Mouse (Mus musculus) embryonic facial prominence, embryonic 11.5 days (tissue): ENCODE results near the gene Mpdz. TPM values are rescaled to one million over a fixed set of nuclear protein-coding genes. Genes with fewer than 3 reads are reported as not detected.

Source experiments
- ATAC-seq: fragments of 200-750 bp; cut with Nextera tagmentation; replicated peaks from 2 replicates; pipeline ENCODE4 v1.8.0; 2017; ENCODE audit warnings: low read depth; ENCODE audit not compliant: insufficient number of reproducible peaks, low FRiP score, low TSS enrichment
- DNase-seq: peaks from one replicate; pipeline ENCODE4 v3.0.0-alpha.2; 2015; ENCODE audit warnings: low spot score
- H3K27ac ChIP-seq: fragments of 300-500 bp; sonication (generic); replicated peaks from 2 replicates; pipeline ENCODE4 v1.5.1; 2014; ENCODE audit warnings: mild to moderate bottlenecking, low read depth, low read length, control low read depth
- H3K27me3 ChIP-seq: fragments of 300-500 bp; sonication (generic); 2 replicates; pipeline ENCODE4 v1.6.1; 2014; ENCODE audit warnings: mild to moderate bottlenecking, low read length, moderate library complexity, mixed read lengths; ENCODE audit not compliant: control insufficient read depth, insufficient read depth
- H3K36me3 ChIP-seq: fragments of 300-500 bp; sonication (generic); replicated peaks from 2 replicates; pipeline ENCODE4 v1.6.1; 2014; ENCODE audit warnings: low read depth, mild to moderate bottlenecking, low read length, moderate library complexity, mixed read lengths; ENCODE audit not compliant: control insufficient read depth, insufficient read depth
- H3K4me1 ChIP-seq: fragments of 300-500 bp; sonication (generic); 2 replicates; pipeline ENCODE4 v1.6.1; 2014; ENCODE audit warnings: low read length, mixed read lengths; ENCODE audit not compliant: control insufficient read depth, insufficient read depth
- H3K4me2 ChIP-seq: fragments of 300-500 bp; sonication (generic); 2 replicates; pipeline ENCODE4 v1.6.1; 2014; ENCODE audit warnings: low read depth, mild to moderate bottlenecking, control low read depth, low read length, moderate library complexity
- H3K4me3 ChIP-seq: fragments of 300-500 bp; sonication (generic); 2 replicates; pipeline ENCODE4 v1.5.1; 2014; ENCODE audit warnings: low read depth, low read length, control low read depth
- H3K9ac ChIP-seq: fragments of 300-500 bp; sonication (generic); replicated peaks from 2 replicates; pipeline ENCODE4 v1.6.1; 2014; ENCODE audit warnings: mild to moderate bottlenecking, control low read depth, low read length
- H3K9me3 ChIP-seq: fragments of 300-500 bp; sonication (generic); replicated peaks from 2 replicates; pipeline ENCODE4 v1.6.1; 2016; ENCODE audit warnings: mild to moderate bottlenecking, low read length, inconsistent platforms, mixed read lengths; ENCODE audit not compliant: control insufficient read depth
- WGBS: fragments of 180-500 bp; shearing (Covaris S2); extraction: QIAGEN DNeasy Blood & Tissue Kit; methylation state at CpG from one replicate; pipeline ENCODE4 v1.1.7; 2014; 5-methylcytosine and 5-hydroxymethylcytosine counted together
- polyA plus RNA-seq: library from polyadenylated mRNA; unstranded; fragments of >200 nt; fragmentation: Nextera tagmentation; extraction: Ambion mirVana; gene quantifications from 2 replicates; pipeline ENCODE4 v1.2.1, GENCODE M21; 2014

The Mpdz gene
- polyA plus RNA-seq, 1 experiment from 2014 or later: 36.8 TPM

DNA sequence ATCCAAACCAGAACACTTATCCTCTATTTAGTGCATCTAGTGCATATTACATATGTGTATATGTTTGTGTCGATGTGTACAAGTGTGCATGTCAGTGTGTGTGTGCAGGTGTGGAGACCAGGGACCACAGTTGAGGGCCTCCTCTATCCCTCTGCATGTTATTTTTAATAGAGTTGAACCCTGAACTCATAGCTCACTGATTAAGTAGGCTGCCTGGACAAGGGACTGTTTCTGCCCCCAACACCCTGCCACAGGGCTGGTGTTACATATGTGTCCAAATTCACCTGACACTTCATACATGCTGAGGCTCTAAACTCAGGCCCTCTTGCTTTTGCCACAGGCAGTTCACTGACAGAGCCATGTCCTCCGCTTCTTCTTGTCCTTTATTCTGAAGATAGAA, 169.5 kb downstream of the Mpdz start:
- Histone ChIP-seq H3K4me3 (no peak overlapping the region), H3K27ac (no peak overlapping the region), H3K36me3 (no peaks in the 10 kb centered on the region), H3K27me3 (no peaks in the 10 kb centered on the region), H3K9me3 (no peaks in the 10 kb centered on the region), H3K9ac (no peak overlapping the region), H3K4me1 (no peaks in the 10 kb centered on the region), H3K4me2 (no peak overlapping the region)
- ATAC-seq (no peak), DNase-seq (no peak)
- WGBS: 89% methylated on average over 2 of the region's 2 CpGs

DNA sequence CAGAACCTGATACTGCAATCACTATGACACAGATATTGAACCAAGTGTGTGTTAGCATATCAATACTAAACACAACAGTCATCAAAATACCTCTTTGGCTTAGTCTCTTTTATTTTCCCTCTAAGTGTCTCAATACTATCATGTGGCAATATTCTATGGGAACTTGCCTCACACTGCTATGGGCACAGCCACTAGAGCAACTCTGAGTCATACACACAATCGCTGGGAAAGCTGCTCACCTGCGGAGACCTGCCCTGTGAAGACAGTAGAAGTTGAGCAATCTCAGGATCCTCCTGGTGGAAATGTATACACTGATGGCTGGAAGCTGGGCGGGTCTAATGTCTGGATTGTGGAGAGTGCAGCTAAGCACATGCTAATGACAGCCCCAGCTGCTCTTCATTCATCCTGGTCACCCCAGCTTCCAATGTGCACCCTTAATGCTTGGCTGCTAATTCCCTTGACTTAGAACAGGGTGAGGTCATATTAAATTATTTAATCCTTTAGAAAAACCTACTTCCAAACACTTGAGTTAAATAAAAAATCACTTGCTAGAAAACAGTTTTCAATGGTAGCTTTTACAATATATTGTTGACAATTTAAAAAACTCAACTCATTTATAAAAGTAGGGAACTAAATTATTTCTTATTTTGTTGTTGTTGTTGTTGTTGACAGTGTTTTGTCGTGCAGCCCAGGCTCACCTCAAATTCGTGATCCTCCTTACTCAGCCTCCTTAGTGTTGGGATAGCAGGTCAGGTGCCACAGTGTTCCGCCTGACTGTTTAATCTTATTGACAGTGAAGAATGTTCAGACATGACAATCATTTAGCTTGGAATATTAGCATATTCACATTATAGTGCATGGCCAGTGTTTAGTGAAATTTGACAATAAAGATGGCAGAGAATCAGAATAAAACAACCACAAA, 189.5 kb downstream of the Mpdz start:
- no peaks in the 10 kb centered on the region for H3K27me3 ChIP-seq
- H3K4me3 ChIP-seq: no peak overlapping the region
- H3K36me3 ChIP-seq: no peaks in the 10 kb centered on the region
- ATAC-seq (no peak; the same call in 1 of the 2 replicates), DNase-seq (no peak)
- no peak overlapping the region for H3K4me2 ChIP-seq
- H3K4me1 ChIP-seq: no peaks in the 10 kb centered on the region
- no peak overlapping the region for H3K9ac ChIP-seq
- H3K9me3 ChIP-seq: no peaks in the 10 kb centered on the region
- WGBS: 74% methylated on average over 6 of the region's 6 CpGs
- no peak overlapping the region for H3K27ac ChIP-seq

DNA sequence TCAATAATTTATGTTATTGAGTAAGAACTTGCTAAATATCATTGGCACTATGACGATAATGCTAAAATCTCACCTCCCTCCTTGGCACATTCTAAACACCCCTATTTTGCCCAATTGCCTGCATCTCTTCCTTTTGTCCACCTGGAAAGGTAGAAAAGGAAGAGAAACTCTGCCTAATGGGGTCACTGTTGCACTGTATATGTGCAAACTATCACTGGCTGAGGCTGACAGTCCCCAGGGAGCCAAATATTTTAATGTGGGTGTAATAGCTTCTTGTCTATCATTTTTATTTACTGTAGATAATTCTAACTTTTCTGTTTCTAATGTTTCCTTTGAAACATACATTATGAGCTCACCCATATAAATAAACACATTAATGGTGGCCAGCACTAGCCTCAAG, 190.3 kb downstream of the Mpdz start:
- 86% methylated on average over 1 of the region's 1 CpGs for WGBS
- Histone ChIP-seq H3K27me3 (no peaks in the 10 kb centered on the region), H3K27ac (no peak overlapping the region), H3K9ac (no peak overlapping the region), H3K36me3 (no peaks in the 10 kb centered on the region), H3K4me2 (no peak overlapping the region), H3K4me3 (no peak overlapping the region), H3K4me1 (no peaks in the 10 kb centered on the region), H3K9me3 (no peaks in the 10 kb centered on the region)
- no peak for DNase-seq
- no peak for ATAC-seq

DNA sequence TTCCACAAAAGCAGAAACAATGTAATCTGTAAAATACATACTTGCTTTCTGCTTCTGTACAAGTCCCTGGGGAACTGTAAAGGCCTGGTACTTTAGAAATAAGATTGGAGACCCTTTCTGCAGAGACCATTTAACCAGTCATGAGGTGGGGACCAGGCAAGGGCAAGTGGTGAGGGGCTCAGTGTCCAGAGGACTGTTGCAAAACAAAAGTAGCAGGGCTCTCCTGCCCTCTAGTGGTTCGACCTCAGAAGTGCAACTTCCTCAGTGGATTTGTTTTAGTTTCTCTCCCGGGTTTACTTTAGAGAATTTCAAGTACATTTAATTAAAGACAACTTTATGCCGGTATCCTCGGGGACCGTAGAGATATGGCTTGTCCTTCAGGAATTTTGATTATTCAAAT, 190.7 kb downstream of the Mpdz start:
- Histone ChIP-seq H3K9me3 (no peaks in the 10 kb centered on the region), H3K4me2 (no peak overlapping the region), H3K4me3 (no peak overlapping the region), H3K36me3 (no peaks in the 10 kb centered on the region), H3K9ac (no peak overlapping the region), H3K4me1 (no peaks in the 10 kb centered on the region), H3K27me3 (no peaks in the 10 kb centered on the region), H3K27ac (no peak overlapping the region)
- ATAC-seq: no peak; the same call in 1 of the 2 replicates
- 11% methylated on average over 5 of the region's 5 CpGs for WGBS
- peak; percentile 85 for DNase-seq

DNA sequence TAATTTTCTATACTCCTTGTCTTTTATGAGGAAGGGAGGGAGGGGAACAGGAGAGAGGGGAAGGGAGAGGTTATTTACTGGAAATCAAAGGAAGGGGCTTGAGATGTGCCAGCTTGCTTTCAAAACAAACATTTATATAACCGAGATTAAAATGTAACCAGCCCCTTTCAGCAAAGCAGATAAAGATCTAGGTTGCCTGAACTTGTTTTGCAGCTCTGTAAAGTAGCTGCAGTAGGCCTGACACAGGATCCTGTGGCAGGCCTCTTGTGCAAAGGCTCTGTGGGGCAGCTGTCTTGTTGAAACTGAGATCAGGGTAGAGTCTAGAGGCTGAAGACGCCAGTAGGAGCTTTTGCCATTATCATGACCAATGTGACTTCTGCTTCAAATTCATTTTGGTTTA, 193.4 kb downstream of the Mpdz start:
- no peaks in the 10 kb centered on the region for H3K36me3 ChIP-seq
- no peak for ATAC-seq
- no peaks in the 10 kb centered on the region for H3K4me1 ChIP-seq
- H3K4me3 ChIP-seq: no peak overlapping the region
- no peak for DNase-seq
- H3K27me3 ChIP-seq: no peaks in the 10 kb centered on the region
- no peak overlapping the region for H3K9ac ChIP-seq
- no peak overlapping the region for H3K27ac ChIP-seq
- no peaks in the 10 kb centered on the region for H3K9me3 ChIP-seq
- no peak overlapping the region for H3K4me2 ChIP-seq
- 59% methylated on average over 2 of the region's 2 CpGs for WGBS

DNA sequence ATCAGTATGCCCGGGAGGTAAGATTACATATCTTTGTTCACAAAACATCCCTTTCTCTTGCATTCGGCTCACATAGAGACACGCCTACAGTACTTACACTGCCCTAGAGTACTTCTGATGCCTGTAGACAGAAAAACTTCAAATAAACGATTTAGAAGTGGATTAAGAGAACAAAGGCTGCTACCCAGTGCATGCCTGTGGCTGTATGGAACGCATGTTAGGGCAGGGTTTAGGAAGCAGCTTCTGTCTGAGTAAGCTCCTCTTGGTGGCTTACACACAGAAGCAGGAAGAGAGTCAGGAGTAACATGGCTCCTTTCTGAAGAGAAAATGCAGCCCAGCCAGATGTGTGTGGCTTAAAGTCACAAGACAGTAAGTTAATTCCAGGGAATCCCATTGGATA, 206.4 kb downstream of the Mpdz start:
- no peaks in the 10 kb centered on the region for H3K27me3 ChIP-seq
- H3K9me3 ChIP-seq: no peaks in the 10 kb centered on the region
- ATAC-seq (no peak), DNase-seq (no peak)
- H3K4me1 ChIP-seq: no peaks in the 10 kb centered on the region
- H3K9ac ChIP-seq: no peak overlapping the region
- H3K36me3 ChIP-seq: no peaks in the 10 kb centered on the region
- H3K4me2 ChIP-seq: no peak overlapping the region
- no peak overlapping the region for H3K27ac ChIP-seq
- H3K4me3 ChIP-seq: no peak overlapping the region
- 78% methylated on average over 5 of the region's 5 CpGs for WGBS
